Mouse (Mus musculus) bone marrow, adult 2 months (tissue): ENCODE results near the gene Minpp1. TPM values are rescaled to one million over a fixed set of nuclear protein-coding genes. Genes with fewer than 3 reads are reported as not detected.

Experiments
- H3K27ac ChIP-seq: fragments of 200-500 bp; 2 replicates; pipeline ENCODE4 v1.5.1; 2012; ENCODE audit warnings: low read depth, mild to moderate bottlenecking, control low read depth, inconsistent platforms, low read length; ENCODE audit not compliant: control insufficient read depth, poor library complexity, insufficient read depth
- H3K4me1 ChIP-seq: fragments of 200-500 bp; 2 replicates; pipeline ENCODE4 v1.6.1; 2011; ENCODE audit warnings: low read length; ENCODE audit not compliant: control insufficient read depth, insufficient read depth
- H3K4me3 ChIP-seq: fragments of 200-500 bp; replicated peaks from 2 replicates; pipeline ENCODE3; 2011; ENCODE audit warnings: mild to moderate bottlenecking, low read depth, low read length, control low read depth; ENCODE audit not compliant: control insufficient read depth
- CTCF ChIP-seq: fragments of 200-500 bp; IDR thresholded peaks from 2 replicates; pipeline ENCODE4 v1.5.1; 2011; ENCODE audit warnings: low read length, control low read depth; ENCODE audit not compliant: control insufficient read depth, insufficient read depth
- POLR2A ChIP-seq: fragments of 200-500 bp; IDR thresholded peaks from 2 replicates; pipeline ENCODE4 v1.6.1; 2011; ENCODE audit warnings: low read depth, mild to moderate bottlenecking, control low read depth, low read length, borderline replicate concordance; ENCODE audit not compliant: control insufficient read depth
- WGBS: fragments of 180-500 bp; shearing (Covaris S2); methylation state at CpG from one replicate; pipeline ENCODE4 v1.1.7; 2018; 5-methylcytosine and 5-hydroxymethylcytosine counted together
- polyA plus RNA-seq: library from polyadenylated mRNA; stranded (reverse); fragments of >200 nt; gene quantifications from 2 replicates; pipeline ENCODE4 v1.2.4, GENCODE M21; 2011; ENCODE audit warnings: low replicate concordance; ENCODE audit not compliant: missing spikeins, insufficient read depth, insufficient read length

Gene Minpp1
- polyA plus RNA-seq, 1 experiment = 30.4 TPM

- TF ChIP-seq POLR2A (no peak), CTCF (no peak)
- Histone ChIP-seq H3K4me3 (no peak overlapping the region), H3K4me1 (no peaks in the 10 kb centered on the region), H3K27ac (no peak overlapping the region)
These were observed 49.3 kb downstream of the Minpp1 start for GRCm38 (mm10) chr19:32534887-32535286.

- 67% methylated on average over 9 of the region's 9 CpGs for WGBS
- no peaks in the 10 kb centered on the region for H3K4me1 ChIP-seq
- H3K4me3 ChIP-seq = no peak overlapping the region
- no peak for TF ChIP-seq POLR2A
- TF ChIP-seq CTCF = no peak
- H3K27ac ChIP-seq = no peak overlapping the region
These were observed 57.4 kb downstream of the Minpp1 start for GRCm38 (mm10) chr19:32542784-32543490.

GRCm38 (mm10) chr19:32547396-32547795 is 61.8 kb downstream of the Minpp1 start:
- Histone ChIP-seq H3K27ac (no peak overlapping the region), H3K4me1 (no peaks in the 10 kb centered on the region), H3K4me3 (no peak overlapping the region)
- WGBS = 64% methylated on average over 3 of the region's 3 CpGs
- no peak for TF ChIP-seq POLR2A
- no peak for TF ChIP-seq CTCF

DNA sequence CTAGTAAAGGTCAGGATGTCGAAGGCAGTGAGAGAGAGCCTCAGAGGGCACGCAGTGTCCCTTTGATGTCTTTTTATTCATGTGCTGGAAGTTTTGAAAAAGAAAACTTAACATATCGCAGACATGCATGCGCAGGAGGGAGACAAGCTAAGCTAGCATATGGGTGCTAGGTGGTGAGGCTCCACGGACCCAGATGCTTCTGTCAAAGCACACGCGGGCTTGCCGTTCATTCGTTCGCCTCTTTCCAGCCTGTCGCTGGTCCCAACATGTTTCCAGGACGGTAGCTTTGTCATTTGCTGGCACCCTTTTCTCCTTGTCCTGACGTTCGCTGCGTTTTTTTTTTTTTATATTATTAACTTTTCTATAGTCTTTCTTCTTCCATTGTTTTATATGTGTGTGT is 62.6 kb downstream of the Minpp1 start:
- TF ChIP-seq CTCF (no peak), POLR2A (no peak)
- no peak overlapping the region for H3K27ac ChIP-seq
- 91% methylated on average over 15 of the region's 15 CpGs for WGBS
- H3K4me1 ChIP-seq = peaks cover 1% of the 10 kb centered on the region; the same call in 1 of the 2 replicates
- no peak overlapping the region for H3K4me3 ChIP-seq

- no peak for TF ChIP-seq POLR2A
- TF ChIP-seq CTCF = no peak
- Histone ChIP-seq H3K27ac (no peak overlapping the region), H3K4me3 (no peak overlapping the region), H3K4me1 (peaks cover 1% of the 10 kb centered on the region; the same call in 1 of the 2 replicates)
- WGBS = 76% methylated on average over 5 of the region's 5 CpGs
These were observed 64.9 kb downstream of the Minpp1 start for GRCm38 (mm10) chr19:32550446-32550845.

- 71% methylated on average over 3 of the region's 3 CpGs for WGBS
- TF ChIP-seq POLR2A (no peak), CTCF (no peak)
- Histone ChIP-seq H3K27ac (no peak overlapping the region), H3K4me3 (no peak overlapping the region), H3K4me1 (peaks cover 1% of the 10 kb centered on the region; the same call in 1 of the 2 replicates)
These were observed 65.9 kb downstream of the Minpp1 start for GRCm38 (mm10) chr19:32551442-32551841.

- TF ChIP-seq POLR2A (no peak), CTCF (no peak)
- no peak overlapping the region for H3K27ac ChIP-seq
- H3K4me3 ChIP-seq = no peak overlapping the region
- 44% methylated on average over 1 of the region's 1 CpGs for WGBS
- H3K4me1 ChIP-seq = peaks cover 1% of the 10 kb centered on the region; the same call in 1 of the 2 replicates
These were observed 66.5 kb downstream of the Minpp1 start for GRCm38 (mm10) chr19:32552106-32552505.

DNA sequence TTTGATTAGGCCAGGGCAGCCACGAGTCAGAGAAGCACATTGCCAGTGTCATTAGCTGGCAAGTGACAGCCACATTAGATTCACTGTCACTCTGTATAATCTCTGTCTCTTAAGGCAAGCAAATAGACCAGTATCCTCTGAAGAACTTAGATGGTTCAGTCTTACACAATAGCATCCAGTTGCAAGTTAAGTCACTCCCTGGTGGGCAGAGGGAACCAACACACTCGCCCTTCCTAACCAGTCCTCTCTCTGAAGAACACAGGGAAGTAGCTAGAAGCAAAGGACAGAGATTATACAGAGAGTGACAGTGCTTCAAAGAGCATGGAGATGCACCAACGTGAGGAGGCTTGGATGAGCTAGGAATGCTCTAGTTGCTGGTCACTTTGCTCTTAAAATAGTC is 67.7 kb downstream of the Minpp1 start:
- H3K27ac ChIP-seq = no peak overlapping the region
- H3K4me3 ChIP-seq = no peak overlapping the region
- TF ChIP-seq CTCF (no peak), POLR2A (no peak)
- 44% methylated on average over 3 of the region's 3 CpGs for WGBS
- H3K4me1 ChIP-seq = peaks cover 1% of the 10 kb centered on the region; the same call in 1 of the 2 replicates
